Mouse (Mus musculus) liver, postnatal 0 days (tissue): Measurements from ENCODE around the gene Nt5m.

Source experiments
- CTCF ChIP-seq: sonication (generic); IDR thresholded peaks from 2 replicates; pipeline ENCODE4 v1.5.1; 2016; ENCODE audit warnings: antibody characterized with exemption, low read depth
- EP300 ChIP-seq: IDR thresholded peaks from 2 replicates; pipeline ENCODE4 v1.6.1; 2016; ENCODE audit warnings: antibody characterized with exemption, low read depth, mild to moderate bottlenecking

DNA sequence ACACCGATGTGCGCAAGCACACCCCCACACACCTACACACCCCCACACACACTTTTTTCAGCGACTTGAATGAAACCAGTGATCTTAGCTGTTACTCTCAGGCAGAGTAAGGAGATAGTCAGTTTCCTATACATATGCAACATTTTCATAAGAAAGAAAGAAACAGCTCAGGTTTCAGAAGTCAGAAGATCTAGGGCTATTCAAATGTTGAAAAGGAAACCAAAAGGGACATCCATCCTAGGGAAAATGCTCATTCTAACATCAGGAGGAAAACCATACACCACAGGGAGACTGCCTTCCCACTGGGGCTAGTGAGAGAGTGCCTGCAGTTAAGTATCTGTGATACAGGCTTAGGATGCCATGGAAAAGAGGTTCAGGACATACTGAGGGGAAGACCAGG is 17.6 kb upstream of the Nt5m start:
- no peak for TF ChIP-seq CTCF
- no peak for TF ChIP-seq EP300
